Mouse (Mus musculus) T-helper 17 cell (primary cell): ENCODE data around the gene Cmtm1.

Experiments used
- in situ Hi-C, 2 experiments: fragments of 300-600 bp; cut with MboI, MseI; formaldehyde crosslinking; loops; 1 replicate in 1 of 2; 2 replicates in 1 of 2; pipeline ENCODE4 v1.15.1; 2025; ENCODE audit warnings: high pct_unique_total_duplicates in 2 of 2

Cmtm1 gene

DNA sequence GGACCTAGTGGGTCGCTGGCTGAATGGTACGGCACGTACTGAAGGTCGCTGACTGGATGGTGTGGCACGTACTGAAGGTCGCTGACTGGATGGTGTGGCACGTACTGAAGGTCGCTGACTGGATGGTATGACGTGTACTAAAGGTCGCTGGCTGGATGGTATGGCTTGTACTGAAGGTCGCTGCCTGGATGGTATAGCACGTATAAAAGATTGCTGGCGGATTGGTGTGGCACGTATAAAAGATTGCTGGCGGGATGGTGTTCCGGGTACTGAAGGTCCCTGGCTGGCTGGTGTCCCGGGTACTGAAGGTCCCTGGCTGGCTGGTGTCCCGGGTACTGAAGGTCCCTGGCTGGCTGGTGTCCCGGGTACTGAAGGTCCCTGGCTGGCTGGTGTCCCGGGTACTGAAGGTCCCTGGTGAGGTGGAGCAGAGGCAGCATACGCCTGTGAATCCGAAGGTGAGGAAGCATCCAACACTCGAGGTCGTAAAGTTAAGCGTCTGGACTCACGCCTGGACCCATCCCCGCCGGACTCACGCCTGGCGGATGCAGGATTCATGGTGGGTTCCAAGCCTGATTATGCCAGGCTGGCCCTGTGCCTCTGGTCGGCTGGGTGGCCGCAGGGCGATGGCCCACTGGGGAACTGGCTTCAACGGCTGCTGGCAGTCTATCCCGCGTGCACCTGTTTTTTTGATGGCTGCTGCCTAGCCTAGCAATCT lies at the start of gene Cmtm1, which contains the start of gene Gm45711:
Gene Cmtm1 (minus strand): TSS at position 705 of the 715 bp plus-strand sequence.
Gene Gm45711 (minus strand): TSS at position 641 of the 715 bp plus-strand sequence.
- in situ Hi-C loops = loop anchor here (5.0 kb wide), 1 partner anchor 42 kb away; no protein-coding TSS in a partner anchor

DNA sequence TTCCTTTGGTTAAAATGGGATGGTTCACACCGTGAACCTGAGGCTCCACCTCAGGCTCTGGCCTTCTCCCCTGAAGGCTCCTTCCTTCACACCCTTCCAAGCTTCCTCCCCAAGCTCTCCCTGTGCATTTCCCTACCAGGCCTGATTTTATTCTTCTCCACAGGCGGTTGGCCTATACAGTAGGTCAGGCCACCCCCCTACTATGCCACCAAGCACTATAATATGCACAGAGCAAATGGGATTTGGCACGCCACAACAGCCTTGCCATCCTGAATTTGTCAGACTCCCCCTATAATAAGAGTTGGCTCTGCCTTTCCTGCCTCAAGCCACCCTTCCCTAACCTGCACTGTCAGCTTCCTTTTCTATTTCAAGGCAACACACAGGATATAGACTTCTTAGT lies 48.7 kb upstream of the Cmtm1 start:
- in situ Hi-C loops = no loop called here

DNA sequence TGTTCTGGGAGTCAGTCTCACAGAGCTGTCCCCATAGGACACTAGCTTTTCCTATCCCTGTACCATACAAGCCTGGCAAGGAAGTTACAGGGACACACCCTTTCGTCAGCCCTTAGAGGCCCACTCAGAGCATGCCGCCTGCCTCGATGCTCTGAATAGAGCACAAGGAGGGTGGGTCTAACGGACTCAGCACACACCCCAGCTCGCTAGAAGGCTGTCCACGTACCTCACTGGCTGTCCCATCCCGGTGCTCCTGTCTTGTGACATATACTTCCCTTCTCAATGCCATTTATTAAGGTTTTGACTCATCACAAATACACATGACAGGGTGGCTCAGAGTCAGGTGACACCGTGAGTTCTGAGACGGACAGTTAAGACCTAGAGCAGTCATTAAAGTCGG lies 44.6 kb upstream of the Cmtm1 start:
- in situ Hi-C loops = loop anchor here (5.0 kb wide), 2 partner anchors 38 to 53 kb away; no protein-coding TSS in a partner anchor

DNA sequence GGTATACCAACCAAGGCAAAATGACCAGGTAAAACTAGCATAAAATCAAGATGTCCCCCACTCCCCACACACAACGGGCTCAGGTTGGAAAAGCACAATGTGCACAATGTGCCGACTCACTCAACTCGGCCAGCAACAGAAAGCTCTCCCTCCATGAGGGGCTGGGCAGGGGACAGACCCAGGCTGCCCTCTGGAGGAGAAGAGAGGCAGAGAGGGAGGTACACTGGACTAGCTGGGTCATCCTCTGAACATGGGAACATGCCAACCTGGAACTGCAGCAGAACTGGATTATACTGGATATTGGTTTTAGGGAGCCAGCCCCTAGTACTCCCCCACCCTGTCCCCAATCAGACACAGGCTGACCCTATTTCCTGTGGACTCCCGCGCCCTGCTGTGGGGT lies 43.2 kb upstream of the Cmtm1 start:
- in situ Hi-C loops = loop anchor here (5.0 kb wide), 2 partner anchors 39 to 54 kb away; no protein-coding TSS in a partner anchor

DNA sequence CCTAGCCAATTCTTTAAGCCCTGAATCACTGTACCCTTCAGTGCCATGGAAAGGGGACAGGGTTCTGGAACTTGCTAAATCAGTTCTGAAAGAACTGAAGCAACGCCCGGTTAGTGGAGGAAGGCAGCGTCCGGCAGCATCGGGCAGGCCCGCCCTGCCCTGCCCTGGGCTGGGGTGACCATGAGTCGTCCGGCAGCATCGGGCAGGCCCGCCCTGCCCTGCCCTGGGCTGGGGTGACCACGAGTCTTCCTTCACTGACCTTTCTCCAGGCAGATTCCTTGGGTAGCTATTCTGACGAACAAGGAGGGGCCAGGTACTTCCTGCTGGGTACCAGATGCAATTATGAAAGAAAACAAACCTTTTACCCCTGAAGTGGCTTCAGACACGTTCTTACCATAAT lies 40.1 kb upstream of the Cmtm1 start:
- in situ Hi-C loops = loop anchor here (5.0 kb wide), 2 partner anchors 42 to 57 kb away; no protein-coding TSS in a partner anchor

DNA sequence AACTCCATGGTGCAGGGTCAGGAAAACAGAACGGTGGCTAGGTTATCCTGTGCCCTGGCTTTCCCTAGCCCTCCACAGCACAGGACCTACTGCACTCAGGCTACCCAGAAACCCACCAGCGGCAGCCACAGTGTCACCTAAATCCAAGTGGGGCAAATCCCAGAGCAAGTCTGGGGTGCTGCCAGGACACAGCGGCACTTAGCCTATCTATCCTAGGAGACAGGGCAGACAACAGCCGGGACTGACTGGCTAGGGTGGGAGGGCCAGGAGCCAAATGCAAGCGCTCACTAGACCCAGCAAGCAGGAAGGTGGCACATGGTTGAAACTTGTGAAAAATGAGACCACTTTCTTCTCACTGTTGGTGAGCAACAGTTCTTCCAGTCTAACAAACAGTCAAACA lies 39.0 kb upstream of the Cmtm1 start:
- in situ Hi-C loops = loop anchor here in 1 of 2 experiments (10.0 kb wide), 1 partner anchor 226 kb away; no protein-coding TSS in a partner anchor

DNA sequence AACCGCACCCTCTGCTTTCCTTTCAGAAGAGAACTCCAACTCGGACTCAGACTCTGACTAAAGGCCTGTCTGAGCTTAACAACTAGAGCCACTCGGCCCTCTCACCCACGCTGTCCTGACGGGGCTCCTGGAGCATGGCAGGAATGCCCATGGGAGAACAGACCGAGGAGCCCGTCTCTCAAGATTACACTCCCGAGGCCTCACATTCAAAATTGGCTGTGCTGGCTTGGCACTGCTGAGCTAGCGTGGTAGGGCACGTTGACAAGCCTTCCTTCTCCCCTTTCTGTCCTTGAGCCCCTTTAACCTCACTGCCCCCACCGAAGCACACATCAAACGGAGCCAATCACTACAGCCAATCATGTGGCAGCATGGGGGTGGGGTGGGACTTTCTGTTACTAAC lies 36.8 kb upstream of the Cmtm1 start:
- in situ Hi-C loops = loop anchor here in 1 of 2 experiments (10.0 kb wide), 1 partner anchor 228 kb away; no protein-coding TSS in a partner anchor

DNA sequence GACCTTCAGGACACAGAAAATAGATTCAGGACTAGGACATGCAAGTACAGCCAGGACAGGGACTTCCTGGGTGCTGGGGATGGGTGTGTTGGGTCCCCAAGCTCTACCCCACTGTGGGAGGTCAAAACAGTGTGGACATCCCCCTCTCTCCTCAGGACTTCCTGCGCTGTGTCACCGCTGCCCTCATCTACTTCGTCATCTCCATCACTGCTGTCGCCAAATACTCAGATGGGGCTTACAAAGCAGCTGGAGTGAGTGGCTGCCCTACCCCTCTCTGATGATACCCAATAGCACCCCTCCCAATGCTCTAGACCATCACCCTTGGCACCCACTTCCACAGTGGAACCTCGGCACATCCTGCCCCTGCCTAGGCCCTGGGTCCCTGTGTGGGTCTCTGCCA lies 34.7 kb upstream of the Cmtm1 start:
- in situ Hi-C loops = loop anchor here in 1 of 2 experiments (5.0 to 10.0 kb wide), 3 partner anchors 97 to 230 kb away; partner anchors contain the start of genes Dync1li2 and Tk2

DNA sequence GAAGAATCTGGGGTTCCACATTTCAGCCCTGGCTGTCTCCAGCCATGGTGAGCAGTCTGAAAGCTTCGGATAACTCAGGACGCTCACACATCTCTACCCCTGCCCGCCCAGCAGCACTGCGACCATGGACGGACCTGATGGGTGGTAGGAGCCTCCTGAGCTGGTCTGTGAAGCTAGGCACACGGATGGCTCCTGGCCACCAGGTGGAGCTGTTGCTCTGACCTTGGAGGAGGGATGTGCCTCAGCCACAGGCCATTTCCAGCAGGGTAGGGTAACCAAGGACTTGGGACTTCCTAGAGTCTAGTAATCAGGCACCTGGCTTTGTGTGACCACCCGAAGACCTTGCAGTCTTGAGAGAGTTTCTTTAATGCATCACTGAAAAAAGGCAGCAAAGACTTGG lies 34.0 kb upstream of the Cmtm1 start:
- in situ Hi-C loops = loop anchor here in 1 of 2 experiments (5.0 to 10.0 kb wide), 3 partner anchors 97 to 231 kb away; partner anchors contain the start of genes Dync1li2 and Tk2

DNA sequence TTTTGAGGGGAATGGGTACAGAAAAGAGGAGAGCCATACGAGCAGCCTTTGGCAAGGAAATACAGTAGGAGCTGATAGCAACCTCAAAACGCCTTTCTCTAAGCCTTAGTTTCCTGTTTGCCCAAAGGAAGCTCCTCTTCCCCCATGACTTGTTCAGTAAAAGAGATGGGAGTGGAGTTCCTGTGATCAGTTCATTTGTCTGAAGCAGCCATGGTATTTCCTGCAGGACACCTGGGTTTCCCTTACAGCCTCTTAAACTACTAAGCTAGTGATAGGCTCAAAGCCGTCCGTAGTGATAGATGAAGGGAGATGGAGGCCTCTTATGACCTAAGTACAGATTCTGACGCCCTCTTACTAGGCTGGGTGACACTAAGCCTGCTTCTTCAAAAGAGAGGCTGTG lies 32.5 kb upstream of the Cmtm1 start:
- in situ Hi-C loops = loop anchor here in 1 of 2 experiments (5.0 to 10.0 kb wide), 3 partner anchors 95 to 232 kb away; partner anchors contain the start of genes Dync1li2 and Tk2

DNA sequence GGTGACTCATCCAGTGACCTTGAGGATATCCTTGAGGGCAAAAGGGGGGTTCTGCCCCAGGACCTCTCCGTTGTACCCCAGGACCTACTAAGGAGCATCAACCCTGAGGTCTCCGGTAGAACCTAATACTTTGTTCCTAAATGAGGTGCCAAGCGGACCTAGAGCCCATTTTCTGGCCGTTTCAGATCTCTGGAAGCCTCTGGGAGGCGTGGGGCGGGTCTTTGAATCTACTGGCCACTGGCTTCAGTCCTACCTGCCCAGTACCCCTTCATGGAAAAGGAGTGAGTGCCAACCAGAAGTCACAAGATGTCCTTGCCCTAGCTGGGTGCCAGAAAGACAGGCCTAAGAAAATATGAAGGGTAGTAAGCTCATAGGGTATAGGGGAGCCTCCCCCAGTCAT lies 31.7 kb upstream of the Cmtm1 start:
- in situ Hi-C loops = loop anchor here in 1 of 2 experiments (5.0 to 10.0 kb wide), 3 partner anchors 94 to 233 kb away; partner anchors contain the start of genes Dync1li2 and Tk2

DNA sequence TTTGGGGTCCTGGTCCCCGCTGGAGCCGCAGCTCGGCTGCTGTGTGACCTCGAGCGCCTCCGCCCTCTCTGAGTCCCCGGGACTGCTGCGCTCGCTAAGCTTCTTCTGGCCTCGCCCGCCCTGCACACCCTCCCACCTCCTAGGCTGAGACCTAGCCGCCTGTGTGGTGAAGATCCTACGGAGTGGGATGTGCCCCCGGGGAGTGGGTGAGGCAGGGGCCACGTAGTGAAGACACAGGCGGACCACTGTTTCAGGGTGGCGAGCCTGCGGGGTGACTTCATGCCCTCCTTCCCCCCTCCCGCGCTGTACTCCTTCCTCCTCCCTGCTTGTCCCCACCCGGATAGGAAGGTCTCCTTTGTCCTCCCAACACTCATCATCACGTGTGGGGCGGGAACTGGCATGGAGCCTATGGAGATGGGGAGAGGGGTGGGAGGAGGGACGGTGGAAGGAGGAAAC lies 31.2 kb upstream of the Cmtm1 start:
- in situ Hi-C loops = loop anchor here in 1 of 2 experiments (5.0 to 10.0 kb wide), 3 partner anchors 94 to 234 kb away; partner anchors contain the start of genes Dync1li2 and Tk2

DNA sequence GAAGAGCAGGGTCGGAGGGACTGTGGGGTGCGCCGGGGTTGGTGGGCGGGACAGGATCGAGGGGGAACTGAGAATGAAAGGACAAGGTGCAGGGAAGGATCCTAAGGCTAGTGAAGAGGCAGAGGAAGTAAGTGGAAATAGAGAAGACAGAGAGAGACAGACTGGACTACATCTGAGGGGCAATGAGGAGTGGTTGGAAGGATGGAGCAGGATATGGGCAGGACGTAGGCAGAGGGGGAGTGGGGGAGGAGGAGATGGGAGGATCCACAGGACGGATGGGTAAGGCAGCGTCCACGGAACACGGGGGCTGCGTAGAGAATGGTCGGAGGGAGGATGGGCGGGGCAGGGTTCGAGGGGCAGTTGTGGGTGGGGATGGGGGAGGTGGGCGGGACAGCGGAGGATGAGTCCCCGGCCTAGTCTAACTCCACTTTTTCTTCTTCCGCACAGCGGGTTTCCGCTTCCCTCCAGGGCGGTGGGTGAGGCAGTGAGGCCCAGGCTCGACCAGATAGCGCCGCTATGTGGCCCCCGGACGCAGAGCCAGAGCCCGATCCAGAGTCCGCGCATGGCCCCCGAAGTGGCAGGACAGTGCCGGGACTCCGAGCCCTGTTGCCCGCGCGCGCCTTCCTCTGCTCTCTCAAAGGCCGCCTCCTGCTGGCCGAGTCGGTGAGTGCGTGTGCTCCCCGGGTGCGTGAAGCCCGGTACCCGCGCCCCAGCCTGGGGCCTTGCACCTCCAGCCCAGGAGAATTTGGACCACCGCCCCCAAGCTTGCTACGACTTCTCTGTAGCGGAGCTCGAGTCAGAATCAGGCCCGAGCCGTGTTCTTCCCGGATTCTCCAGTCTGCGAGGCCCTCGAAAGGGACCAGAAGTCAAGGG lies 30.5 kb upstream of the Cmtm1 start:
- in situ Hi-C loops = loop anchor here in 1 of 2 experiments (5.0 to 10.0 kb wide), 3 partner anchors 93 to 234 kb away; partner anchors contain the start of genes Dync1li2 and Tk2

DNA sequence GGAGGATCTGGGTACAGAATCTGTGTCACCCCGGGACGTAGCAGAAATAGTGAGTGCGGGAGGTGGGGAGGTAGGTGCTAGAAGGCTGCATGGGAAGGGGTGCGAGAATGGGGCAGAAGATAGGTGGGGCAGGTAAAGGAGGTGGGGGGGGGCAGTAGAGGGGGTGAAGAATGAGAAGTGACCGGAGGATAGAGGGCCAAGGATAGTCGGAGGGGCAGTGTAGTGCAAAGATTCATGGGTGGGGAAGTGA lies 30.0 kb upstream of the Cmtm1 start:
- in situ Hi-C loops = loop anchor here in 1 of 2 experiments (5.0 to 10.0 kb wide), 3 partner anchors 93 to 235 kb away; partner anchors contain the start of genes Dync1li2 and Tk2

DNA sequence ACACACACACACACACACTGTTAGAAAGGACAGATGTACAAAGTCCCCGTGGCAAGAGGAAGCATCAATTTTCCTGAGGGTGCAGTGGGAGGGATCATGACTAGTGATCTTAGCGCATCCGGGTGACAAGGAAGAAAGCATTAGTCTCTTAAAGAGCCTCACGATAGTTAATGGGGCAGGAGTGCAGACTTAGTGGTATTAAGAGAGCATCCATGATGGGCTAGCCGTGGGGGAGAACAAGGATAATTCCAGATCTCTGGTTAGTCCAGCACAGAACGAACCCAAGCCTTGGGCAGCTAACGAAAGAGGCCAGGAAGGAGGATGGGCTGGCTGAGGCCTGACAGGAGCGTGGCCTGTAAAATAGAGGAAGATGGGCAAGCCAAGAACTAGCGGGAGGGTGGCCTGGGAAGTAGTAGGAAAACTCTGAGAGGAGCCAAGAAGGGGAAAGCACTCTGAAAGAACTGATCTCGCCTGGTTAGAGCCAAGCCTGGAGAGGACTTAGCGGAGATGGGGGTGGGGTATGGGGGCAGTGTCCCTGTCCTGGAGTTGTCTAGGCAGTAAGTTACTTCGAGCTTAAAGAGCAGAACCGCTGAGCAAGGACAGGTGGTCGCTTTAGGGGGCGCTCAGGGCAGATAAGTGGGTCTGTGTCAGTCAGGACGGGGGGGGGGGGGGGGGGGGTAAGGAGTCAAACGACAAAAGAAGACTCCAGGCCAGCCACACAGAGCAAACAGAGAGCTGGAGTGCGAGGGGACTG lies 29.5 kb upstream of the Cmtm1 start, which contains the start of gene Cmtm3:
Gene Cmtm3 (plus strand): TSS at position 182 of the 754 bp plus-strand sequence.
- in situ Hi-C loops = no loop called here

DNA sequence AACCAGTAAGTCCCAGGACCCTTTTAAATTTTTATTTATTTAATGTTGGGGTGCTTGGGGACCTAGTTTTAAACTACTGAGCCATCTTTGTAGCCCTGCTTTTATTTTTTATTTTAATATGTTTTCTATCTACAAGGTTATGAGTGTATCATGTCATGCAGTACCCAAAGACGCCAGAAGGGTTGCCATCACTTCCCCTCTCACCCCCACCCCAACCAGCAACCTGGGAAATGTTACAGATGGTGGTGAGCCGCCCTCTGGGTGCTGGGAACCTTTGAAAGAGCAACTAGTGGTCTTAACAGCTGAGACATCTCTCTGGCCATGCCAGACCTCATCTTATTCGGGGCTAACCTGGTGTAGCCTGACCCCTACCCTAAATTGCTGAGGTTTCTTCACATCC lies 27.9 kb upstream of the Cmtm1 start:
- in situ Hi-C loops = no loop called here

DNA sequence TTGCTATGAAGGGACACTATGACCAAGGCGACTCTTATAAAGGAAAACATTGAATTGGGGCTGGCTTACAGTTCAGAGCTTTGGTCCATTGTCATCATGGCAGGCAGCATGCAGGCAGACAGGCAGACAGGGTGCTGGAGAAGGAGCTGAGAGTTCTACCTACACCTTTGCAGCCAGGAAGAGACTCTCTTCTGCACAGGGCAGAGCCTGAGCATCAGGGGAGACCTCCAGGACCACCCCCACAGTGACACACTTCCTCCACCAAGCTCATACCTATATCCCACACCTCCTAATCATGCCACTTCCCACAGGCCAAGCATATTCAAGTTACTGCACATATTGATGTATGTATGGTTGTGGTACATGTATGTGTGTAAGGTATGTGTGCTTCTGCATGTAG lies 26.9 kb upstream of the Cmtm1 start:
- in situ Hi-C loops = no loop called here

DNA sequence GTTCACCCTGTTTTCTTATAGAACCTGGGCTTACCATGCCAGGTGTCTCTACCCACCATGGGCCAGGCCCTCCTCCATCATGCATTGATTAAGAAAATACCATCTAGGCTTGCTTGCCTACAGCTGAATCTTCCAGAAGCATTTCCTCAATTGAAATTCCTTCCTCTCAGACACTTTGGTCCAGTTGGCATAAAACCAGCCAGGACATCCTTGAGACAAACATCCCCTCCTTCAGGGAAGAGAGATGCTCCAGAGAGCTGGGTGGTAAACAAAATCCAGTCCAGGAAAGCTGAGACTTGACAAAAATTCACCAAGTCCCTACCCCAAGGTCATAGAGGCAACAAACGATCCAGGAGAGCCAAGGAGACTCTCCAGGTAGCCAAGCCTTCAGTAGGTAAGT lies 24.3 kb upstream of the Cmtm1 start:
- in situ Hi-C loops = no loop called here

DNA sequence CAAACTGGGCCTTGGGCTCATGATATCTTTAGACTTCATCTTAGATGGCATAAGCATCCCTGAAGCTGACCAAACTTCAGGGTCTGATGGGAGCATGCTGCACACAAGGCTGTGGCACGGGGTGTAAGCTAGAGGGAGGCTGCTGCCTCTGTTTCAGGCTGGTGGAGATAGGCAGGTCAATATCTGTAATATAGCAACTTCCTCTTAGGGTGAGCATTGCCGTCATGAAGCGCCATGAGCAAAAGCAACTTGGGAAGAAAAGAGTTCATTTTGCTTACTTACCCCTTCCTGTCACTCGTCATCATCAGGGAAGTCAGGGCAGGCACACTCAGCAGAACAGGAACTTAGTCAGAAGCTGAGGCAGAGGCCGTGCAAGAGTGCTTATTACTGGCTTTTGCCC lies 23.8 kb upstream of the Cmtm1 start:
- in situ Hi-C loops = no loop called here
